Mouse (Mus musculus): ENCODE measurements around the gene Fam57a. TPM values are rescaled to one million over a fixed set of nuclear protein-coding genes. Genes with fewer than 3 reads are reported as not detected.
A peak's percentile ranks its signal among the peaks of the same experiment; 100 is the strongest.

The Fam57a gene
- polyA plus RNA-seq (2011; ENCODE audit: insufficient read length, low read depth, missing spikeins), result 17.5 and 20.8 TPM in 2 replicates

- no peaks in the 10 kb centered on the region for H3K4me1 ChIP-seq (ENCODE audit: control insufficient read depth, insufficient read depth, low read length)
- TF ChIP-seq POLR2A (IDR thresholded peaks at IDR 0.05; ENCODE audit: low read depth, low read length), result peak; percentile 62
- no peak for TF ChIP-seq CTCF (IDR thresholded peaks at IDR 0.05; ENCODE audit: borderline replicate concordance, insufficient read depth, low read length)
- peak within 1 kb of the TSS; percentile 78 for H3K4me3 ChIP-seq (ENCODE audit: insufficient read depth, low read length)
- H3K27ac ChIP-seq (ENCODE audit: insufficient read depth, low read length), result no peak within 1 kb of the TSS
Measured at GRCm38 (mm10) chr11:76179495-76180145, at the start of gene Fam57a, which contains the start of gene Vps53. TSS of gene Fam57a (plus strand) at chr11:76179671. TSS of gene Vps53 (minus strand) at chr11:76179647.

GRCm38 (mm10) chr11:76130859-76131258 is 48.6 kb upstream of the Fam57a start:
- no peak overlapping the region for H3K4me3 ChIP-seq (ENCODE audit: insufficient read depth, low read length)
- peak overlapping the region; percentile 27; the same call in 1 of the 2 replicates for H3K27ac ChIP-seq (ENCODE audit: insufficient read depth, low read length)
- TF ChIP-seq CTCF (IDR thresholded peaks at IDR 0.05; ENCODE audit: borderline replicate concordance, insufficient read depth, low read length) (no peak), POLR2A (IDR thresholded peaks at IDR 0.05; ENCODE audit: low read depth, low read length) (no peak)
- H3K4me1 ChIP-seq (ENCODE audit: control insufficient read depth, insufficient read depth, low read length), result peaks cover 8% of the 10 kb centered on the region

- Histone ChIP-seq H3K27ac (ENCODE audit: insufficient read depth, low read length) (peak overlapping the region; percentile 95), H3K4me1 (ENCODE audit: control insufficient read depth, insufficient read depth, low read length) (peaks cover 8% of the 10 kb centered on the region), H3K4me3 (ENCODE audit: insufficient read depth, low read length) (no peak overlapping the region)
- TF ChIP-seq CTCF (IDR thresholded peaks at IDR 0.05; ENCODE audit: borderline replicate concordance, insufficient read depth, low read length), result no peak
- no peak for TF ChIP-seq POLR2A (IDR thresholded peaks at IDR 0.05; ENCODE audit: low read depth, low read length)
Measured at GRCm38 (mm10) chr11:76135641-76136437, 43.6 kb upstream of the Fam57a start.

GRCm38 (mm10) chr11:76137996-76138395 is 41.5 kb upstream of the Fam57a start:
- peaks cover 7% of the 10 kb centered on the region for H3K4me1 ChIP-seq (ENCODE audit: control insufficient read depth, insufficient read depth, low read length)
- H3K4me3 ChIP-seq (ENCODE audit: insufficient read depth, low read length), result no peak overlapping the region
- TF ChIP-seq CTCF (IDR thresholded peaks at IDR 0.05; ENCODE audit: borderline replicate concordance, insufficient read depth, low read length) (no peak), POLR2A (IDR thresholded peaks at IDR 0.05; ENCODE audit: low read depth, low read length) (no peak)
- H3K27ac ChIP-seq (ENCODE audit: insufficient read depth, low read length), result peak overlapping the region; percentile 40; the same call in 1 of the 2 replicates

GRCm38 (mm10) chr11:76144386-76144785 is 35.1 kb upstream of the Fam57a start:
- Histone ChIP-seq H3K27ac (ENCODE audit: insufficient read depth, low read length) (no peak overlapping the region), H3K4me3 (ENCODE audit: insufficient read depth, low read length) (no peak overlapping the region), H3K4me1 (ENCODE audit: control insufficient read depth, insufficient read depth, low read length) (peaks cover 10% of the 10 kb centered on the region)
- TF ChIP-seq CTCF (IDR thresholded peaks at IDR 0.05; ENCODE audit: borderline replicate concordance, insufficient read depth, low read length) (no peak), POLR2A (IDR thresholded peaks at IDR 0.05; ENCODE audit: low read depth, low read length) (no peak)

GRCm38 (mm10) chr11:76145169-76145568 is 34.3 kb upstream of the Fam57a start:
- Histone ChIP-seq H3K27ac (ENCODE audit: insufficient read depth, low read length) (no peak overlapping the region), H3K4me3 (ENCODE audit: insufficient read depth, low read length) (no peak overlapping the region), H3K4me1 (ENCODE audit: control insufficient read depth, insufficient read depth, low read length) (peaks cover 10% of the 10 kb centered on the region)
- TF ChIP-seq CTCF (IDR thresholded peaks at IDR 0.05; ENCODE audit: borderline replicate concordance, insufficient read depth, low read length) (no peak), POLR2A (IDR thresholded peaks at IDR 0.05; ENCODE audit: low read depth, low read length) (no peak)

GRCm38 (mm10) chr11:76146187-76147010 is 33.1 kb upstream of the Fam57a start:
- TF ChIP-seq POLR2A (IDR thresholded peaks at IDR 0.05; ENCODE audit: low read depth, low read length), result no peak
- Histone ChIP-seq H3K4me1 (ENCODE audit: control insufficient read depth, insufficient read depth, low read length) (peaks cover 10% of the 10 kb centered on the region), H3K4me3 (ENCODE audit: insufficient read depth, low read length) (no peak overlapping the region), H3K27ac (ENCODE audit: insufficient read depth, low read length) (peak overlapping the region; percentile 15; the same call in 1 of the 2 replicates)

- Histone ChIP-seq H3K4me1 (ENCODE audit: control insufficient read depth, insufficient read depth, low read length) (peaks cover 13% of the 10 kb centered on the region), H3K27ac (ENCODE audit: insufficient read depth, low read length) (peak overlapping the region; percentile 83)
- TF ChIP-seq CTCF (IDR thresholded peaks at IDR 0.05; ENCODE audit: borderline replicate concordance, insufficient read depth, low read length), result no peak
- no peak for TF ChIP-seq POLR2A (IDR thresholded peaks at IDR 0.05; ENCODE audit: low read depth, low read length)
Measured at GRCm38 (mm10) chr11:76148055-76149008, 31.1 kb upstream of the Fam57a start.

More at GRCm38 (mm10) chr11:76148055-76149008, 31.1 kb upstream of the Fam57a start:
- H3K4me3 ChIP-seq (ENCODE audit: insufficient read depth, low read length), result no peak overlapping the region
